Mouse (Mus musculus): ENCODE data around the gene Gm11992. TPM values are rescaled to one million over a fixed set of nuclear protein-coding genes. Genes with fewer than 3 reads are reported as not detected.

The Gm11992 gene
- 0.66 and 2.3 TPM in 2 replicates for polyA plus RNA-seq (2012; rRNA removed; ENCODE audit: low replicate concordance)

GRCm38 (mm10) chr11:9048011-9048702 lies at the start of gene Gm11992:
Gene Gm11992, plus strand, starts transcription at chr11:9048594.

GRCm38 (mm10) chr11:9010853-9011339 lies 37.5 kb upstream of the Gm11992 start, which contains the start of gene Hus1:
Gene Hus1, minus strand, starts transcription at chr11:9011191.

GRCm38 (mm10) chr11:9048703-9049060 lies 288 bp downstream of the Gm11992 start, which contains the start of gene Sun3:
Gene Sun3, minus strand, starts transcription at chr11:9048991.

GRCm38 (mm10) chr11:9118050-9118420 lies 69.6 kb downstream of the Gm11992 start, which contains the start of gene Upp1:
Gene Upp1, plus strand, starts transcription at chr11:9118103.

Other genes with a start within 250 kb of the Gm11992 start
- gene Pkd1l1, start 75.3 kb upstream of the Gm11992 start, polyA plus RNA-seq (2012; rRNA removed; ENCODE audit: low replicate concordance): 0.12 and 0.21 TPM in 2 replicates
- 1.3 and 2.0 TPM in 2 replicates for gene Hus1, start 37.4 kb upstream of the Gm11992 start, polyA plus RNA-seq (2012; rRNA removed; ENCODE audit: low replicate concordance)
- 0.22 TPM in 1 of 2 replicates, not detected in the other for gene Sun3, start 397 bp downstream of the Gm11992 start, polyA plus RNA-seq (2012; rRNA removed; ENCODE audit: low replicate concordance)
- 116 and 263 TPM in 2 replicates for gene Upp1, start 69.5 kb downstream of the Gm11992 start, polyA plus RNA-seq (2012; rRNA removed; ENCODE audit: low replicate concordance)
- gene Abca13, start 143.3 kb downstream of the Gm11992 start, polyA plus RNA-seq (2012; rRNA removed; ENCODE audit: low replicate concordance): 0.01 TPM in 1 of 2 replicates, not detected in the other

Data from duodenum, adult 2 months (tissue).